Mouse (Mus musculus) embryo, embryonic 10 days (tissue): ENCODE results near the gene Sap18b.
A peak's percentile ranks its signal among the peaks of the same experiment; 100 is the strongest.
"Not testable (repeated sequence)": the region's sequence is repeated elsewhere in the genome, so short reads cannot be mapped to it uniquely, and the experiment has no call there.

Experiments
- DNase-seq: peaks from one replicate; pipeline ENCODE4 v3.0.0-alpha.2; 2015; ENCODE audit warnings: low spot score

Gene Sap18b

GRCm38 (mm10) chr8:95822096-95822495 is 3.0 kb upstream of the Sap18b start:
- DNase-seq, result no peak

GRCm38 (mm10) chr8:95822699-95823098 is 2.4 kb upstream of the Sap18b start:
- no peak for DNase-seq

- no peak for DNase-seq
Observed at GRCm38 (mm10) chr8:95830144-95830543, 5.0 kb downstream of the Sap18b start.

- peak; percentile 92 for DNase-seq
Observed at GRCm38 (mm10) chr8:95832603-95833434, 7.7 kb downstream of the Sap18b start.

- DNase-seq, result peak; percentile 93
Observed at GRCm38 (mm10) chr8:95833435-95833984, 8.4 kb downstream of the Sap18b start.

DNA sequence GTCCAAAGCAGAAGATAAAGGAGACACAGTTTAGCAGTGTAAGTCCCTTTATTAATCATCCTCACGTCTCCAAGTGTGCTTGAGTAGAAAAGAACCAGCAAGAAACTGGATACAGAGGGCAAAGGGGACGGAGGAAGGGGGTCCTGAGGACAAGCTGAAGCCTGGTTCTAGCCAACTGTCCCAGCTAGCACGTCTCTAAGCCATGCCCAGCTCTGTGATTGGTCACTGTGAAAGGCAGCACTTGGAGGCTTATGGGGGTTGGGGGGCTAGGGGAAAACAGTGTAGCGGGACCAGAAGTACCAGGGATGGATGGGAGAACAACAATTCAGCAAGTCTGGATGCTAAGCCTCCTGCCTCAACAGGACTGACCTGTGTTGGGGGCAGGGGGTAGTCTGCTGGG is 10.7 kb downstream of the Sap18b start:
- no peak for DNase-seq

GRCm38 (mm10) chr8:95837266-95837665 is 12.1 kb downstream of the Sap18b start:
- DNase-seq, result no peak

GRCm38 (mm10) chr8:95839289-95839688 is 14.1 kb downstream of the Sap18b start:
- DNase-seq, result no peak

GRCm38 (mm10) chr8:95841436-95841835 is 16.3 kb downstream of the Sap18b start:
- no peak for DNase-seq

GRCm38 (mm10) chr8:95843968-95844367 is 18.8 kb downstream of the Sap18b start:
- no peak for DNase-seq

GRCm38 (mm10) chr8:95845026-95845425 is 19.9 kb downstream of the Sap18b start:
- DNase-seq, result no peak

DNA sequence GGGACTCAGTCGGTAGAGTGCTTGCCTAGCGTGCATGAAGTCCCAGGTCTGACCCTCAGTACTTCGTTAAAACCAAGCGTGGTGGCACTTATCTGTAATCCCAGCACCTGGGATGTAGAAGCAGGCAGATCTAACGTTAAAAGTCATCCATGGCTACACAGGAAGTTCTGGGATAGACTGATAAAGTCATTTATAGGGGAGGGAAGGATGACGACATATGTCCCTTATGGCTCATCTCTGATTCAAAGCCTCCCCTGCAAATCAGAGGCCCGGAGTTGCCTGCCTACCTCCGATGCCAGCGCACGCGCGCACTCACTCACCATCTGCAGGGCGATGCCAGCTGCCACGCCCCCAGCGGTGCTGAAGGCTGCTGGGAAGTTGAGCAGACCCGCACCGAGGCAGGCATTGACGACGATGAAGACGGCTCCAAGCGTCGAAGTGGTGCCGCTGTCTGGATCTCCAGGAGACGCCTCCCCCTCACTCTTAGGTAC is 23.0 kb downstream of the Sap18b start:
- DNase-seq, result no peak

- DNase-seq, result no peak
Observed at GRCm38 (mm10) chr8:95848734-95849464, 23.8 kb downstream of the Sap18b start.

DNA sequence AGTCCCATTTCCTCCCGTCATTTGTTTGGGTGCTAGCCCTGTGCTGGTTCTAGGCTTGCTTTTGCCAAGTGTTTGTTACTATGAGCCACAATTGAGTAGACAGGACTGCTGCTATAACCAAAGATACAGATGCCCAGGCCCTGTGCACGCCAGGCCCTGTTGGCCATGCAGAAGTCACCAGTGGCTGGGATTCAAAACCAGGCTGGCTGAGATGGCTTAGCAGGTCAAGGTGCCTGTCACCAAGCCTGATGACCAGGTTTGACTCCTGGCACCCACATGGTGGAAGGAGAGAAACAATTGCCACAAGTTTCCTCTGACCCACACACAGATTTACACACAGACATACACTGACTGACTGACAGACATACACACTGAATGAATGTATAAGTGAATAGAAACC is 25.2 kb downstream of the Sap18b start:
- DNase-seq, result no peak

- DNase-seq, result no peak
Observed at GRCm38 (mm10) chr8:95852290-95852689, 27.1 kb downstream of the Sap18b start.

DNA sequence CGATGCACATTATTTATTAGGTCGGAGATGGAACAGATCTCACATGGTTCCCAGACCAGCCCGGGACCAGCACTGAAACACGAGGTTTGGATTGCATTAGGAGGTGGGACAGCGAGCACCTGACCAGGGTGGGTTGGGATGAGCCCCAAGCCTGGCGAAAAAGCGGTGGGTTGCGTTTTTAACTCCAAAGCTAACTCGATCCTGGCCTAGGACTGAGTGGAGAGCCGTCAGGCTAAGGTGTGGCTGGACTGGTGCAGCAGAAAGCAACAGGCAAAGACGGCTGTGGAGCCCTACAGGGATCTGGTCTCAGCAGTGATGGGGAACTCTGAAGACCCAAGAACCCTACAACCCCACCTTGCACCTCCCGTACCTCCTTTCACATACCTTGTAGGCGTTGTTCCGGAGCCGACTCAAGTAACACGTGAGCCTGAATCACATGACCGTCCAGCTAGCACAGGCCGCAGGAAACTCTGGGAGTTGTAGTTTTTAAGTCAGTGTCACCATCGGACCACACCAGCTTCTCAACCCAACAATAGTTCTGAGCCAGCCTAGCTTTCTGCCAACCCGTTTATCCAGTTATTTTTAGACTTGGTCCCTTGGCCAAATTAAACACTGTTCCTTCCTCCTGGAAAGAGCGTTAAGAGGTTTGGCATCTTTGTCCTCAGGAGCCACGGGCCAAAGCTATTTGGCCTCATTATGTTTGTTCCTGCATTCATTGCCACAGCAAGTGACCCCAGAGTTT is 28.1 kb downstream of the Sap18b start, which contains the start of gene Slc38a7:
TSS of gene Slc38a7 (minus strand) at position 438 of the 742 bp plus-strand sequence.
- peak; percentile 93 for DNase-seq

DNA sequence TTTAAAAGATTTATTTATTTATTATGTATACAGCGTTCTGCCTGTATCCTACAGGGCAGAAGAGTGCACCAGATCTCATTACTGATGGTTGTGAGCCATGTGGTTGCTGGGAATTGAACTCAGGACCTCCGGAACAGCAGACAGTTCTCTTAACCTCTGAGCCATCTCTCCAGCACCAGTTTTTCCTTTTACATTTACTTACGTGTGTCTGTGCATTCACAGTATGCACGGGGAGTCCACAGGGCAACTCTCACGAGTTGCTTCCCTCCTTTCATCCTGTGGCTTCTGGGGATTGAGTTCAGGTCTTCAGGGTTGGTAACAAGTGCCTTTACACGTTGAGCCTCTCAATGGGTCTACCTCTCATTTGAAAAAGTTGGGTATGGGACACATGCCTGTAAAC is 29.0 kb downstream of the Sap18b start:
- no peak for DNase-seq

DNA sequence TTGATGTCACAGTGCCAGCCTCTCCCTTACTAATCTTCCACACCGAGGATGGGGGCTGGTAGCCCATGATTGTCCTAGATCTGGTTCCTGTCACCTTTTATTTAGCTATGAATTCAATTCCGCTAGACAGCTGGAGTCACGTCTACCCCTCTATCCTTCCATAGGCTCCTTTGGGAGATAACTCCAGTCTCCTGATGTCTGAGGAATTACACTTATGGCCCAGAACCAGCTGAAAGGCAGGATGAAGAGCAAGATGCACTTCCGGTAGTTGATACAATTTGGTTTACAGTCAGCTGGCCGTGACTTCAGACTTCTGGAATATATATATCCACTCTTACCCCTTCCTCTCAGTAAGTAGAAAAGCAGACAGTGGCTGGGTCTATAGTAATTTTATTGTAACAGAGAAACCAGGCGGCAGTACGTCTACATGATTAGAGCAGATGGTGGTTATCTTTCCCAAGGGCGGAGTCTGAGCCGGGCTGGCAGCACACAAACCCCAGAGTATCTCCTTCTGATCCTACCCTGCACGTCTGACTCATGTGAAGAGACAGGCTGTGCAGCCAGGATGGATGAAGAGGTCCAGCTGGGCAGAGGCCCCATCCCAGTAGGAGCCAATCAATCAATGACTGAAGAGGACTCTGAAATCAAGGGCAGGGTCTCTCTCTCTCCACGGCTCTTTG is 38.8 kb downstream of the Sap18b start:
- DNase-seq, result not testable (repeated sequence)

DNA sequence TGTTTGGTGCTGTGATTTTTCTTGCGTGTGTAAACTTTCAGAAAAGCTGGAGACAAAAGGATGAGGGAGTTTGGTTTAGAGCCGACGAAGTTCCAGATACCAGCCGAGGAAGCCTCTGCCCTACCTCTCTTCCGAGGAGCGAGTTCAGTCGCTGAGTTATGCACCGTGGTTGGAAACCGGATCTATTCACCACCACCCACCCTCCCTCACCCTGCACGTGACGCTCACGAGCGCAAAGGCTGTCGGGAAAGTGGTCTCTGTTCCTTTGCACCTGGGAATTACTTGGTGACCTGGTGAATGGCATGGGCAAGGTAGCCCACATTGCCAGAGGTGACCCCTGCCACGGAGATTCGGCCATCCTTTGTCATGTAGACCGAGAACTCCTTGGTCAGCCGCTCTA is 39.7 kb downstream of the Sap18b start:
- DNase-seq, result not testable (repeated sequence)

GRCm38 (mm10) chr8:95871690-95872089 is 46.5 kb downstream of the Sap18b start:
- DNase-seq, result no peak

- DNase-seq, result no peak
Observed at GRCm38 (mm10) chr8:95875270-95875669, 50.1 kb downstream of the Sap18b start.
